Mouse (Mus musculus) heart, postnatal 25 days (tissue): ENCODE measurements around the gene Gpr183. TPM values are rescaled to one million over a fixed set of nuclear protein-coding genes. Genes with fewer than 3 reads are reported as not detected.

Experiments
- DNase-seq: peaks from one replicate; pipeline ENCODE4 v3.0.0; 2022; ENCODE audit warnings: low spot score
- intact Hi-C: fragments of 180-260 bp; cut with DNase I; formaldehyde crosslinking; loops from one replicate; pipeline ENCODE4 v1.15.1; 2025
- total RNA-seq, 2 experiments: library from RNA; stranded (reverse); gene quantifications; 2 replicates each; pipeline ENCODE4 v1.2.3; 2021

The Gpr183 gene
- total RNA-seq, 2 experiments from 2014 or later = 1.4 to 1.6 TPM

GRCm38 (mm10) chr14:121915143-121915542, 49.9 kb downstream of the Gpr183 start:
- no peak for DNase-seq
- intact Hi-C loops = no loop called here

- intact Hi-C loops = no loop called here
Observed at GRCm38 (mm10) chr14:121912501-121912900, 52.5 kb downstream of the Gpr183 start.

GRCm38 (mm10) chr14:121909868-121910267, 55.1 kb downstream of the Gpr183 start:
- DNase-seq = no peak
- intact Hi-C loops = no loop called here

More at GRCm38 (mm10) chr14:121912501-121912900, 52.5 kb downstream of the Gpr183 start:
- no peak for DNase-seq

GRCm38 (mm10) chr14:121906992-121907681, 57.9 kb downstream of the Gpr183 start:
- DNase-seq = no peak
- intact Hi-C loops = no loop called here

GRCm38 (mm10) chr14:121906341-121906991, 58.5 kb downstream of the Gpr183 start:
- no peak for DNase-seq
- intact Hi-C loops = no loop called here

GRCm38 (mm10) chr14:121904754-121905153, 60.2 kb downstream of the Gpr183 start:
- DNase-seq = no peak
- intact Hi-C loops = no loop called here

- no peak for DNase-seq
- intact Hi-C loops = no loop called here
Observed at GRCm38 (mm10) chr14:121903381-121903876, 61.6 kb downstream of the Gpr183 start.

Other genes with a start within 250 kb of the Gpr183 start
- 10 to 100 TPM; 28.7 to 34.2 TPM for gene Dock9, start 167.4 kb downstream of the Gpr183 start, total RNA-seq
- gene Ubac2, start 86.6 kb downstream of the Gpr183 start, total RNA-seq = 10 to 100 TPM; 25.9 to 27.4 TPM
- gene Gpr18, start 49.4 kb downstream of the Gpr183 start, total RNA-seq = under 1 TPM; 0.28 to 0.29 TPM
- not detected for gene Timm8a2, start 69.5 kb upstream of the Gpr183 start, total RNA-seq
- 100 to 1,000 TPM; 122 to 129 TPM for gene Tm9sf2, start 141.8 kb upstream of the Gpr183 start, total RNA-seq
- gene Clybl, start 216.5 kb upstream of the Gpr183 start, total RNA-seq = 100 to 1,000 TPM; 113 to 123 TPM